Mouse (Mus musculus) spleen, postnatal 0 days (tissue): Measurements from ENCODE around the gene Psmc6. TPM values are rescaled to one million over a fixed set of nuclear protein-coding genes. Genes with fewer than 3 reads are reported as not detected.

Source experiments
- polyA plus RNA-seq: library from polyadenylated mRNA; unstranded; fragments of >200 nt; fragmentation: Nextera tagmentation; extraction: Ambion mirVana; gene quantifications from 2 replicates; pipeline ENCODE4 v1.2.1, GENCODE M21; 2015

Psmc6 gene
- polyA plus RNA-seq: 93.8 and 99.0 TPM in 2 replicates

GRCm38 (mm10) chr14:45329589-45330181 lies at the start of gene Psmc6:
TSS of gene Psmc6 (plus strand) at chr14:45329788.

DNA sequence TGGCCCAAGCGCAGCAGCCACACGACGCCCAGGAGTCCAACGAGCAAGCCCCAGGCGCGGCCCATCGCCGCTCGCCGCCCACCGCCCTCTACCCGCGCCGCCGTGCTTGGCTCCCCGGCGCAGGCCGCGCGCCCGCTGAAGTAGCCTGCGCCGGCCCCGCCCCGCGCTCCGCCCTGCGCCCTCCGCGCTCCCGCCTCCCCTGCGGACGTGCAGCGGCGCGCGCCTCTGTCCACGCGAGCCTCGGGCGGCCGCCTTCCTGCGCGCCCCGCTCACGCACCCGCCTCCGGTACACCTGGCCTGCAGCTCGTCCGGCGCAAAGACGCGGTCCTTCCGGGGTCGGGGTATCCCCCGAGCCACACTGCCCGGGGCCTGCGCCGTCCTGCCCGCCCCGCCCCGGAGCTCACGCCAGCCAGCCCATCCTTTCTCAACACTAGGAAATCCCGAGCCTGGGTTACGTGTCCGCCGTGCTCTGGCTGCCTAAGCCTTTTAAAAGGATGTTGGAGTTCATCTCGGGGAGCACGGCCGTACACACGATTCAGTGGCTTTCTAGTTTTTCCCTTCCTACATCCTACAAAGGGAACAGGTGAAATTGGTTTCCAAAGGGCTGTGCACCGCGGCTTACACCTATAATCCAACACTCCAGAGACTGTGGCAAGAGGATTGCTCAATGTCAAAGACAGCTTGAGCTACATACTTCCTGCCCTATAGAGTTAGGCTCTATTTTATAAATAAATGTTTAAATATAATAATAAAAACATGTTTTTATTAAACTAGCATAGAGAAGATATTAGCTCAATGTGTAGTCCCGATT lies 11.0 kb upstream of the Psmc6 start, which contains the start of gene Ero1l:
Ero1l (minus strand) TSS at position 346 of the 811 bp plus-strand sequence.

DNA sequence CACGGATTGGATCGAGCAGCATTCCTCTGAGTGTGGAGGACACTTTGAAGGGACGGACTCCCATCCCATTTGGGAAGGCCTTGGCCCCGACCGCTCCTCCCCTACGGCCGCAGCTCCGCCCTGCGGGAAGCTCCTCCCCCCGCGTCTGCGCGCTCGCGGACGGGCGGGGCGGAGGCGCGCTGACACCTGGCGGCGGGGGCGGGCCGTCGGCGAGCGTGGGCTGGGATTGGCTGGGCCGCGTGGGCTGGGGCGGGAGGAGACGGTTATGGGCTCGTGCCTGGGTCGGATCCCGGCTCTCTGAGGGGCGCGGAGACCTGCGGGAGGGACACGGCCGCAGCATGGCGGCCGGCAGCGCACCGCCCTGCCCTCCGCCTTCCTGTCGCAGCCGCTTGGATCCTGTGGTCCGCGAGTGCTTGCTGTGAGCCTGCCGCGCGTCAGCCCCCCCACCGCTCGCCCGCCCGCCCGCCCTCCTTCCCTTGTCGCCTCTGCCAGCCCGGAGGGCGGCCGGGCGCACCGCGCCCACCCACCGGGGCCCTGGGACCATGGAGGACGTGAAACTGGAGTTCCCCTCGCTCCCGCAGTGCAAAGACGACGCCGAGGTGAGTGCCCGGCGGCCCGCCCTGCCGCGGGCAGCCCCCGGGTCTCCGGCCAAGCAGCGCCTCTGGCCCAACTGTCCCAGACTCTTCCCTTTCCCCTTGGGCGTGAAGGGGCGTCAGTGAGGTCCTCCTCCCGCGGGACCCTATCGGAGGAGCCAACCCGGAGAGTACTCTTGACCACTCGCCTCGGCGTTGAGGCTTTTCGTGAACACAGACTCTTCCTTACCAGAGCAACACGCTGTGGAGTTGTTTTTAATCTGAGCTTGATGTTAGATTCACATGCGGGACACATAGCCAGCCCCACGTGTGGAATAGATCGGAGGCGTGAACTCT lies 21.6 kb downstream of the Psmc6 start, which contains the start of gene Styx:
Styx (plus strand) TSS at position 163 of the 929 bp plus-strand sequence.

Other genes starting within 250 kb of the Psmc6 start
- gene Gpr137c, start 110.1 kb upstream of the Psmc6 start, polyA plus RNA-seq: 0.61 and 0.88 TPM in 2 replicates
- 2.9 and 4.6 TPM in 2 replicates for gene Txndc16, start 109.5 kb upstream of the Psmc6 start, polyA plus RNA-seq
- gene Ero1l, start 11.0 kb upstream of the Psmc6 start, polyA plus RNA-seq: 28.1 and 30.3 TPM in 2 replicates
- gene Styx, start 21.3 kb downstream of the Psmc6 start, polyA plus RNA-seq: 42.5 and 46.7 TPM in 2 replicates
- 15.2 TPM in 2 replicates for gene Gnpnat1, start 75.1 kb downstream of the Psmc6 start, polyA plus RNA-seq
- 51.1 and 73.4 TPM in 2 replicates for gene Fermt2, start 200.3 kb downstream of the Psmc6 start, polyA plus RNA-seq